Mouse (Mus musculus): Measurements from ENCODE around the gene Rcan1.

DNA sequence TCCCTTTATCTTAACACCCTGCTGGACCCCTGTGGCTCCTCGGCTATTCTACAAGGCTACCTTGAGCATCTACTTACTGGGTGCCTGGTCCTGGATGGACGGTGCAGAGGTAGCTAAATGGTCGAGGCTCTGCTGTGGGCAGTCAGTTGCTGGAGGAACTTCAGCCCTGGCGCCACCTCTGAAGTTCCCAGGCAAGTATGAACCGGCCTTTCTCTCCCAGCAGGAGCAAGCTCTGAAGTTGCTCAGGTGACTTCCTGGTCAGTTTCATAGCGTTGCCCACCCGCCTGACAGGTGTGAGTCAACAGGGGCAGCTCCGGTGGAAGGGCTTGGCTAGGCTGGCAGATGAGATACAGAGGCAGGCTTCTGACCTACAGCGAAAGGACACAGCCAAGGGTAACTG lies 111.4 kb downstream of the Rcan1 start, which contains the start of gene Kcne1:
- TF ChIP-seq POLR2A (IDR thresholded peaks at IDR 0.05; ENCODE audit: borderline replicate concordance, extremely low read depth, insufficient read depth, insufficient read length, poor library complexity, severe bottlenecking): no peak
- no peak for TF ChIP-seq CTCF (IDR thresholded peaks at IDR 0.05; ENCODE audit: borderline replicate concordance, extremely low read depth, insufficient read depth, insufficient read length)
